ENCODE assay signal across 20 mouse cellular contexts in genomic region chr1:177372066-177372465, GRCm38 (mm10).
A peak's percentile ranks its signal among the peaks of the same experiment; 100 is the strongest.
DNase-seq lines count a peak whose midpoint lies in the region; ATAC-seq and TF ChIP-seq lines count a peak whose summit lies in the region.
"Had no signal": no experiment of that assay in that cellular context is flagged by ENCODE, and none has a peak within 500 bp of the region (broad histone marks: within the 10 kb centered on the region; RNA-seq: fewer than 3 reads in every experiment).

No protein-coding gene starts in this region.

- H3K27ac ChIP-seq in forebrain, postnatal 0 days (ENCODE audit: low read depth, low read length): no peak overlapping the region
- no peak overlapping the region for H3K27ac ChIP-seq in forebrain, embryonic 16.5 days (ENCODE audit: low read length)
- H3K27ac ChIP-seq in heart, embryonic 13.5 days (replicated peaks): no peak overlapping the region
- no peak overlapping the region for H3K27ac ChIP-seq in midbrain, embryonic 15.5 days
- no peak overlapping the region for H3K27ac ChIP-seq in midbrain, embryonic 14.5 days (replicated peaks; ENCODE audit: low read depth, low read length)
- H3K27ac ChIP-seq: embryonic facial prominence, embryonic 12.5 days; forebrain, embryonic 12.5 days; hindbrain, embryonic 13.5 days; hindbrain, postnatal 0 days had no signal

- no peak overlapping the region for H3K9ac ChIP-seq in forebrain, postnatal 0 days
- no peak overlapping the region for H3K9ac ChIP-seq in forebrain, embryonic 16.5 days (replicated peaks; ENCODE audit: low read depth, low read length)
- H3K9ac ChIP-seq in heart, embryonic 13.5 days: no peak overlapping the region
- no peak overlapping the region for H3K9ac ChIP-seq in midbrain, embryonic 15.5 days
- H3K9ac ChIP-seq in midbrain, embryonic 14.5 days (replicated peaks; ENCODE audit: low read length): no peak overlapping the region
- H3K9ac ChIP-seq: embryonic facial prominence, embryonic 12.5 days; forebrain, embryonic 12.5 days; hindbrain, embryonic 13.5 days had no signal

- H3K4me1 ChIP-seq in forebrain, postnatal 0 days (ENCODE audit: insufficient read depth): peaks cover 11% of the 10 kb centered on the region; the same call in 1 of the 2 replicates
- H3K4me1 ChIP-seq in forebrain, embryonic 16.5 days (replicated peaks; ENCODE audit: control insufficient read depth, insufficient read depth, low read length): peaks cover 18% of the 10 kb centered on the region
- H3K4me1 ChIP-seq in heart, embryonic 13.5 days: peaks cover 8% of the 10 kb centered on the region
- H3K4me1 ChIP-seq in midbrain, embryonic 15.5 days: peaks cover 10% of the 10 kb centered on the region
- peaks cover 10% of the 10 kb centered on the region; the same call in 1 of the 2 replicates for H3K4me1 ChIP-seq in midbrain, embryonic 14.5 days (ENCODE audit: control insufficient read depth, insufficient read depth, low read length)

- no peak overlapping the region for H3K4me2 ChIP-seq in forebrain, postnatal 0 days (ENCODE audit: low read depth)
- no peak overlapping the region for H3K4me2 ChIP-seq in forebrain, embryonic 16.5 days (ENCODE audit: low read length)
- H3K4me2 ChIP-seq in heart, embryonic 13.5 days: peak overlapping the region; percentile 17; the same call in 1 of the 2 replicates
- no peak overlapping the region for H3K4me2 ChIP-seq in midbrain, embryonic 15.5 days
- H3K4me2 ChIP-seq in midbrain, embryonic 14.5 days (ENCODE audit: low read length): no peak overlapping the region
- H3K4me2 ChIP-seq: embryonic facial prominence, embryonic 12.5 days; forebrain, embryonic 12.5 days; hindbrain, embryonic 13.5 days had no signal

- H3K36me3 ChIP-seq in forebrain, postnatal 0 days (ENCODE audit: insufficient read depth): no peaks in the 10 kb centered on the region
- H3K36me3 ChIP-seq in forebrain, embryonic 16.5 days (ENCODE audit: control insufficient read depth, insufficient read depth): no peaks in the 10 kb centered on the region
- H3K36me3 ChIP-seq in heart, embryonic 13.5 days: no peaks in the 10 kb centered on the region
- H3K36me3 ChIP-seq in midbrain, embryonic 15.5 days (replicated peaks): no peaks in the 10 kb centered on the region
- H3K36me3 ChIP-seq in midbrain, embryonic 14.5 days (ENCODE audit: control insufficient read depth, insufficient read depth, low read length): no peaks in the 10 kb centered on the region
- H3K36me3 ChIP-seq: embryonic facial prominence, embryonic 12.5 days; forebrain, embryonic 12.5 days; hindbrain, embryonic 13.5 days had no signal

- no peaks in the 10 kb centered on the region for H3K27me3 ChIP-seq in forebrain, postnatal 0 days (ENCODE audit: insufficient read depth, low read length)
- no peaks in the 10 kb centered on the region for H3K27me3 ChIP-seq in forebrain, embryonic 16.5 days (replicated peaks; ENCODE audit: control insufficient read depth, insufficient read depth, low read length)
- no peaks in the 10 kb centered on the region for H3K27me3 ChIP-seq in heart, embryonic 13.5 days (replicated peaks)
- H3K27me3 ChIP-seq in midbrain, embryonic 15.5 days (replicated peaks): no peaks in the 10 kb centered on the region
- no peaks in the 10 kb centered on the region for H3K27me3 ChIP-seq in midbrain, embryonic 14.5 days (ENCODE audit: control insufficient read depth, insufficient read depth, low read length)
- H3K27me3 ChIP-seq: CH12.LX; embryonic facial prominence, embryonic 12.5 days; forebrain, embryonic 12.5 days; hindbrain, embryonic 13.5 days had no signal

- no peak for ATAC-seq in forebrain, postnatal 0 days
- no peak for ATAC-seq in forebrain, embryonic 16.5 days
- no peak for ATAC-seq in heart, embryonic 13.5 days (ENCODE audit: extremely low read depth, insufficient number of reproducible peaks, low FRiP score, low TSS enrichment)
- ATAC-seq in midbrain, embryonic 15.5 days (replicated peaks): 0 out of 2 replicates have a peak, but pooled peaks have one; percentile 39
- no peak for ATAC-seq in midbrain, embryonic 14.5 days (ENCODE audit: low FRiP score, low TSS enrichment)
- ATAC-seq: hindbrain, postnatal 0 days had no signal

- H3K9me3 ChIP-seq in forebrain, postnatal 0 days (ENCODE audit: low read length): no peaks in the 10 kb centered on the region
- H3K9me3 ChIP-seq in forebrain, embryonic 16.5 days (ENCODE audit: control insufficient read depth, low read length): no peaks in the 10 kb centered on the region
- no peaks in the 10 kb centered on the region for H3K9me3 ChIP-seq in heart, embryonic 13.5 days
- no peaks in the 10 kb centered on the region for H3K9me3 ChIP-seq in midbrain, embryonic 15.5 days
- no peaks in the 10 kb centered on the region for H3K9me3 ChIP-seq in midbrain, embryonic 14.5 days (ENCODE audit: control insufficient read depth, low read length)
- H3K9me3 ChIP-seq: embryonic facial prominence, embryonic 12.5 days; forebrain, embryonic 12.5 days; hindbrain, embryonic 13.5 days had no signal

- no peak for TF ChIP-seq CTCF in forebrain, postnatal 0 days (IDR thresholded peaks at IDR 0.05; ENCODE audit: low read depth)

- 55% methylated on average over 10 of the region's 10 CpGs for WGBS in forebrain, postnatal 0 days
- WGBS in forebrain, embryonic 16.5 days: 60% methylated on average over 10 of the region's 10 CpGs
- WGBS in heart, embryonic 13.5 days: 41% methylated on average over 10 of the region's 10 CpGs
- 68% methylated on average over 10 of the region's 10 CpGs for WGBS in midbrain, embryonic 15.5 days
- WGBS in midbrain, embryonic 14.5 days: 73% methylated on average over 10 of the region's 10 CpGs

- no peak overlapping the region for H3K4me3 ChIP-seq in forebrain, postnatal 0 days (ENCODE audit: low read depth, low read length)
- no peak overlapping the region for H3K4me3 ChIP-seq in forebrain, embryonic 16.5 days (replicated peaks; ENCODE audit: low read length)
- no peak overlapping the region; the same call in 1 of the 2 replicates for H3K4me3 ChIP-seq in heart, embryonic 13.5 days
- H3K4me3 ChIP-seq in midbrain, embryonic 15.5 days: no peak overlapping the region
- H3K4me3 ChIP-seq in midbrain, embryonic 14.5 days (replicated peaks; ENCODE audit: low read depth, low read length): no peak overlapping the region
- H3K4me3 ChIP-seq: embryonic facial prominence, embryonic 12.5 days; forebrain, embryonic 12.5 days; hindbrain, embryonic 13.5 days had no signal

- peak; percentile 14 for DNase-seq in forebrain, postnatal 0 days
- DNase-seq in heart, adult 8-10 months (ENCODE audit: low spot score): no peak
- DNase-seq in midbrain, embryonic 14.5 days: no peak
- DNase-seq: adrenal gland, adult 8-10 months; adrenal gland, postnatal 36 days; cerebellum, adult 11 months; cerebellum, adult 8-10 months; cerebellum, postnatal 14 days; gastrocnemius, postnatal 36 days; heart, adult 18-20 months; kidney, adult 11 months; kidney, adult 9 months had no signal
